Mouse (Mus musculus) retina, postnatal 7 days (tissue): ENCODE measurements around the gene Itga9.

ENCODE experiments used
- DNase-seq: peaks from one replicate; pipeline ENCODE4 v3.0.0-alpha.2; 2012; ENCODE audit warnings: low read depth, low spot score

The Itga9 gene

DNA sequence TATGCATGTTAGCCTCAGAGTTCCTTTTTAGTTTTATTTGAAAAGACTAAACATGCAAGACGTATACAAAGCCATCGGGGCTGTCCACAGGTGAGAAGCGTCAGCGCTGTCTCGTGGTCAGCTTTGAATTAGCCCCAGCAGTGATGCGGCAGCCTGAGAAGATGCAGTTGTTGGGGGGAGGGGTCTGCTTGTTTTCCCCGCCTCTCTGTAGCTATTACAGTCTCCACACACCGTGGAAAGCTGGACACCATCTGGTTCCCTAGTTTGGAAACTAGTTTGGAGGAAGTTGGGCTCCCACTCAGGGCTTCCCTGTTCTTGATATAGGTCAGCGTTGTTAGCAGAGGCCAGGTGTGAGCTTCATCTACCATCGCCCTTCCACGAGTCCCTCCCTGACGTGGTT, 266.5 kb downstream of the Itga9 start:
- no peak for DNase-seq

DNA sequence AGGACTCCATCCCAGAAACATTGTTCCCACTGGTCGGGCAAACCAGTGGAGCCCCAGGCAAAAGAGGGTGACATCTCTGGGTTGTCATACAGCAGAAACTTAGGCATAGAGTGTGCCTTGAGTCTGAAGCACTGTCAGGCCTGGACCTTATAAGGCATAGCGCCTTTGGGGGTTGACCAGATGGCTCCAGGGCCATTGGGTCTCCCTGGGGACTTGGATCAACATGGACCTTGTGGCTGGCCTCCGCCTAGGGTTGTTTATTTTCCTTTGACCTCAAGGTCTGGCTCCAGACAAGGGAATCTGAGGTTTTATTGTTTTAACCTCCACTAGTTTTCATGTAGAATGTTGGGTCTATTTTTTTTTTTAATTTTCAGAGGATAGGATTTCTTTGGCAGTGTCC, 267.1 kb downstream of the Itga9 start:
- DNase-seq: no peak

DNA sequence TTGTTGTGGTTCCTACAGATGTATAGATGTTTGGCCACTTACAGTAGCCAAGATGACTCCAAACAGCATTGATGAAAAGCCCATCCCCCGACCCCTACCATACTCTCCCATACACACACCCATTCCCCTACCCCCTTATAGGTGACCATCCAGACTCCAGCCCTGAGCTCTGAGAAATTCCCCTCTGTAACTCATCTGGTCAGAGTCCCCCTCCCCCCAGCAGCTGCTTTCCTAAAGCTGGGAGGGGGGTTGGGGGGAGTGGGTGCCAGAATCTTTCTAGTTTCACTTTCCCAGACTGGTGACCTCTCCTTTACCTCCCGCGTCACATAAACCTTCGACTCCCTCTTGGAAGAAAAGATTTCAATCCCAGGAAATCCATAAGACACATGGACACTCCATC, 269.2 kb downstream of the Itga9 start:
- no peak for DNase-seq

DNA sequence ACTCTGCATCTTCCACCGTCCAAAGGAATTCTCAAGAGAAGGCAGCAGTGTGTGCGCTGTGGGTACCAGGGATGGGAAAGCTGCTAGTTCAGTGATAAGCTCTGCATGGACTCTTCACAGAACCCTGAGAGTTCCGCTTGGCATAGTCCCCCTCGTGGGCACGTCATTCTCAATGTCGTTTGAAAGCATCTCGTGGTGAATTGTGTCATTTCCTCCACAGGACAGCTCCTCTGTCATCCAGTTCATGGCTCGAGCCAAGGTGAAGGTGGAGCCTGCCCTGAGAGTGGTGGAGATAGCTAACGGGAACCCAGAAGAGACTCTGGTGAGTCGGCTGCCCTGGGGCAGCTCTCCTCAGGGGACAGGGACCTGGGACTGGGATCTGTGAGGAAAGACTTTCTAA, 270.4 kb downstream of the Itga9 start:
- no peak for DNase-seq

DNA sequence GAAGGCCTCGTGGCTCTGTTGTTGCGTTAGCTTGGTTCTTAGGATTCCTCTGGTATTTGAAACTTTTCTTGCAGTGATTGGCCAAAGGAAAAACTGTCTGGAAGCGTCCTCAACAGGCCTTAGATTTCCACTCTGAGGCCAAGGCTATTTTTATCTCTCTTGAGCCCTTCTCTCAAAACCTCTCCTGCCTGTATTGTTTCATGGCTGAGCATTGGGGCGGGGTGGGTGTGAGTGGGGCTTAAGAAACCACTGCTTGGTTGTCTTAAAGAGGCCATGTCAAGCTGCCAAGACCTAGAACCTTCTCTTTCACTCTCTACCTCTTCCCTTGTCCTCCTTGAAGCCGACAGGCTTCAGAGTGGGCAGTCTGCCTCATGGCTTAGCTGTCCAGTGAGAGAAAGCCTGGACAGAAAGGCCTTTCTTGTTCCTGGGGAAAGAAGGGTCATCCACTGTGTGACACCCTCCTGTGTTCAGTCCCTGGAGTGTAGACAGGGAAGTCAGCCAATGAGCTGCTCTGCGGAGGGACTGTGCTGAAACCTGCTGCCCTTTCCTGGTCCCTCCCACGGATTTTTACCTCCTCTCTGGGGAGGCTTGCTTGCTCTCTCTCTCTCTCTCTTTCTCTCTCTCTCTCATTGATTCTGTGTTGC, 271.0 kb downstream of the Itga9 start:
- DNase-seq: no peak

DNA sequence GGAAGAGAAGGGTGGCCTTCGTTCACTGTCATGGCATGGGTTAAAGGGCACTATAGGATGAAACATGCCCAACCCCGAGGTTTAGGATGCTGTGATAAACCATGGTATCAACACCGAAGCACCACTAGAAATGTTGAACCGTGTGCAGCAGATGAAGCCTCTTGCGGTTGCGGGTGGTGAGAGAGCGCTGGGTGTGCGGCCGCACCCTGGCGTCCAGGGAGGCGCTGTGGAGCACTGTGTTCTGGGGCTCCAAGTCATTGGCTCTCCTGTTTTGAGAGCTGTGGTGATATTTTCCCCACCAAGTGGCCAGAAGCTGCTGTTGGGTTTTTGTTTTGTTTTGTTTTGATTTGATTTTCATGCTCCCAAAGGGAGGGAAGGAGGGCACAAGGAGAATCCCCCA, 272.1 kb downstream of the Itga9 start:
- no peak for DNase-seq

DNA sequence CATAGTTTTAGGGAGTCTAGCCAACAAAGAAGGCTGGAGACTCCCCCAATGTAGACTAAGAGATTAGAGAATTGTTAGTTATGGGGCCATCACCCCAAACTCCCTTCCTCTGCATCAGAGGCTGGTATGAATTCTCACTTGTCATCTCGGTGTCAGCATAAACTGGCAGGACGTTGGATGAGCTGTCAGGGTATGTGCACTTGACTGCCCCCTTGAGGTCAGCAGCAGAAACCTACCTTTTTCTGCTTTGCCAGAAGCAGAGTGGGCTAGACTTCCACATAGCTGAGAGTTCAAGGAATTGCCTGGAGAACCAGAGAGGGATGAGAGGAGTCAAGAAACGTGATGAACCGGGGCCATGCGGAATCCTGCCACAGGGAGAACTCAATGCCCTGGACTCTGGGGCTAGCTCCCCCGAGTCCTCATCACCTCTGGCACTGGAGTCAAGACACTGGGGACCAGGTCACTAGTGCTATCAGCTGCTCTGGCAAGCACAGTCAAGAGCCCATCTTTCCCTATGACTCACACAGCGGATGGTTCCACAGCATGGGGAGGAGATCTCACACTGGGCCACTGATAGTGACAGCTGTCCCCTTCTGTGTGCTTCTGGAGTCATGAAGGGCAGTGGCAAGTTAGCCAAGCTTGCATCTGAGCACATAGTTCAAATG, 274.9 kb downstream of the Itga9 start:
- DNase-seq: no peak

DNA sequence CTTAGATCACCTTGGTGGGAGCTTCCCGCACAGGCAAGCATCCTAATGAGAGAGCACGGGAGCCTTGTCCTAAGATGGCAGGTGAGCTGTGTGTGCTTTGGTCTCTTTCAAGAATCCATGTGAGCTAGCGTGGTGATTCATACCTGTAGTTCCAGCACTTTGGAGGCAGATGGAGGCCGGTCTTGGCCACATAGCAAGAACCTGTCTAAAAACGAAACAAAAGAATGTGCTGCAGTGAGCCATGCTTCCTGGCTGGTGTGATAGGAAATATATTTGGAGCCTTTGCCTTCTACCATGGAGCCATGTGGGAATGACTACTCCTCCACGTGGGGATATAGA, 275.4 kb downstream of the Itga9 start:
- no peak for DNase-seq

DNA sequence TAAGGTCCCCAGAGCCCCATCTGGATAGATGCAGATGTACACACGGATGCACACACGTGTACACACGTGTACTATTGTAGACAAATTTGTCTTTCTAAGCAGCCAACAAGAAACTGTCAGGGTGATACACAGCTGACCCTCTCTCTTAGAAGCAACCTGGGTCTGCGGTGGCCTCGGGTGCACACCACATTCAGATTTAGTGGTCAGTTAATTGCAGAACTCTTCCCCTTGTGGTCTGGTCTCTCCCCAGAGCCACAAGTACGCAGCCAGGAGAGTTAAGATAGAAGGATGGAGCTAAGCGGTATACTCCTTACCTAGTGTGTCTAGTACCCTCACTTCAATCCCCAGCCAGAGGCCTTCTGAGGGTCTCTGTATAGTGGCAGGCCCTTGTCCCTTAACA, 276.7 kb downstream of the Itga9 start:
- DNase-seq: no peak

DNA sequence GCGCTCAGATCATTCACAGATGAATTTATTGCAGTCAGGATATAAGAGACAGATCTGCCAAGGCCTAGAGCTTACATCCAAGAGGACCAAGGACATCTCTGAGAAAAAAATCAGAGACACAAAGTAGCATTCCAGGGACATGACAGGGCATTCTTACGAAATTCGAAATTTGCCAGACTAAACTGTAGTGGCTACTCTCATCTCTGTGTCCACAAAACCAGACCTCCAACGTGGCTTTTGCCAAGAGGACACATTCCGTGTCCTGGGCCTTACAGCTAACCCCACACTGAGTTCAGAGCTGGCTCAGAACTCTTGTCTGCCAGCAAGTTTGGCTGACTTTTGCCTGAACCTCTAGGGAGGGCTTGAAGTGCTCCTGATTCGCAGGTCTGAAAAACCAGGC, 279.3 kb downstream of the Itga9 start:
- DNase-seq: no peak

DNA sequence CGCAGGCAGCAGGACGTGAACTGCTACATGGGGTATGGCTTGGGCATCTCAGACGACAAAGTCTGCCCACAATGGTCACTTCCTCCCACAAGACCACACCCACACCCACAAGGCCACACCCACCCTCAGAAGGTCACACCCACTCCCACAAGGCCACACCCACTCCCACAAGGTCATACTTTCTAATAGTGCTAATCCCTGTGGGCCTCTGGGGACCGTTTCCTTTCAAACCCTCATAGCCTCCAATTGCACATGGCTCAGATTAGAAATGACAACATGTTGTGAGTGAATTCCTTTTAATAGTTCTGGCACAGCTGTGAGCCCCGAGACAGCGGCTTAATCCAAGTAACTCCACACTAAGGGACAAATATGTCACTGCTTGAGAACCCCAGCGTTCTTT, 280.7 kb downstream of the Itga9 start:
- no peak for DNase-seq

DNA sequence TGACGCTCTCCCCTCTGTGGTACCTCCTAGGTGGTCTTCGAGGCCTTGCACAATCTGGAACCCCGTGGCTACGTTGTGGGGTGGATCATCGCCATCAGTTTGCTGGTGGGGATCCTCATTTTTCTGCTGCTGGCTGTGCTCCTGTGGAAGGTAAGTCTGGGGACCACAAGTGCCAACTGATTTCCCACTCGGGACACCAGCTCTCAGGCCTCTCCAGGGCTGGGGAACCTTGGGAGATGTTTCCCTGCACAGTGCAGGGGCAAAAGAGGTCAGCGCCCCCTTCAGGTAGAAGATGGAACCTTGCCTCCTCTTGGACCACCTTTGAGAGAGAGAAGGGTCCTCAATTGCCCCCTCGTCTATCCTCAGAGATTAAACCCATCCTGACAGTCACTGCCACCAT, 281.2 kb downstream of the Itga9 start:
- no peak for DNase-seq

DNA sequence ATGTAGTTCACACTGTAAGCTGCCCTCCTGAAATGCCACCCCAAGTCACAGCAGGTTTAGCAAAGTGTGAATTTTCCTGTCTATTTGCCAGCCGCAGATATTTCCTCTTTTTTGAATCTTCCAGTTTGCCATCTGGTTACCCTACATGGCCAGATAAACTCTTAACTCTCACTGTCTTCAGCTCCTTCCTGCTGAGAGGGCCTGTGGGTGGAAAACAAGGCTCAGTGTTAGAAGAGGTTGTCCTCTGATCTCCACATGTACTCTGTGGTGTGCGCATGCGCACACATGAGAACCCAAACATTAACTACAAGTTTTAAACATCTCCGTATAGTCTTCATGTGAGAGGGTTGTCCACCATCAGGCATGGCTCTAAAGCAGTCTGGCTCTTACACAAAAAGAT, 283.7 kb downstream of the Itga9 start:
- DNase-seq: no peak

DNA sequence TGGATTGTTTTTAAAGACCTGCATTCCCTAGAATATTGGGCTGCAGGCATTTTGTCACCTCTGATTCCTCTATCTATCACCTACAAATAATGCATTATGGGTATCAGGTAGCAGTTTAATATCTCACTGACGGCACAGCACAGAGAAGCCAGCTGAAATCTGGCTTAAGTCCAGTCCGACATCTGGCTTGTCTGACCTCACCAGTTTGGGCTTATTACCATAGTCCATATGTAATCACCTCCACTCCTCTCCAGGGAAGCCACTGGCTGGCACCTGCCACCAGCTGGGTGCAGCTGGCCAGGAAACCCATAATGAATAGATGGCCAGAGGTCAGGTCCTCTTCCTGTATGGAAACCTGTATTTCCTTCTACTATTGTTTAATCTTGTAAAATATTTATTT, 284.2 kb downstream of the Itga9 start:
- no peak for DNase-seq

DNA sequence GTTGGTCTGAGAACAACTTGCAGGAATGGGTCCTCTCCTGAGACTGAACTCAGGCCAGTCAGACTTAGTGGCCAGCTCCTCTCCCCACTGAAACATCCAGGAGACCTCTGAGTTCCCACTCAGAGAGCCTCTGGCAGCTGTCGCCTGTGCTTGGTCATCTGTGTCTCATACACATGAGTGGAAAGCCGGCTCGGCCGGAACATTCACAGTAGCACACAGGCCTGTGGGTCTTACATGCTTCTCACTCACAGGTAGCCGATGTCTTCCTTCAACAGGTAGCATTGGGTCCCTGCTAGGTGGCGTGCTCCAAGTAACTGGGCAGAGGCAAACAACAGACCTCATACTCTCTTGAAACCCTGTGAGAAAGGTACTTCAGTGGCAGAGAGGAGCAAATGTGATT, 284.6 kb downstream of the Itga9 start:
- no peak for DNase-seq

DNA sequence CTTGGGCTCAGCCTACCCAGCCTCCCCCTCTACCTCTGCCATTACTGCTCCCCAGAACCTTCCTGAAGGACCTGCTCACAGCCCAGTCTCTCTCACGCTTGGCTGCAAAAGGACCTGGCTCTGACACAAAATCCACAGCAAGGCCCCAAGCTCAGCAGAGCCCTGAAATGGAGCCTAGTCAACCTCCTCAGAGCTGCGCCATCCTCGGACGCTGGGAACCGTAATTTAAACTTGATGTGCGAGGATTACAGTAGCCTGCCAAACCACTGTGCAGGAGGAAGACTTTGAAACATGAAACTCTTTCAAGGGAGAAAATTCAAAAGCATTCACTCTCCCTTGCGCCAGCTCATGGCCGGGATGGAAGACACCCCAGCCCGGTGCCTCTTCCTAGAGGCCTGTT, 285.1 kb downstream of the Itga9 start:
- no peak for DNase-seq

DNA sequence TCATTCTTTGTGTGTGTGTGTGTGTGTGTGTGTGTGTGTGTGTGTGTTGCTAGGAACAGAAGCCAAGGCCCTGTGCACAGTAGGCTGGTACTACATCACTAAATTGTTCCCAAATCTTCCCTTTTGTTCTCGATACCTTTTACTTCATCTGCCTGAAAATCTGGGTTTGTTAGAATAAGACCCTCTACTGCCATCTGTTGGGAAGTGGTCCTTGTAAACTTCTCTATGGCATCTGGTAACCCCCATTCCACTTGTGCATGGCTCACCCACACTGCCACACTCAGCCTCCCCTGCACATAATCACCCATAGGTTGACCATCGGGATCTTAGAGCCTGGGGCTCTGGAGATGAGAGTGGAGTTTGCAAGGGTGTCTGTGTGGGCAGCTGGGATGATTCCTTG, 288.6 kb downstream of the Itga9 start:
- no peak for DNase-seq

DNA sequence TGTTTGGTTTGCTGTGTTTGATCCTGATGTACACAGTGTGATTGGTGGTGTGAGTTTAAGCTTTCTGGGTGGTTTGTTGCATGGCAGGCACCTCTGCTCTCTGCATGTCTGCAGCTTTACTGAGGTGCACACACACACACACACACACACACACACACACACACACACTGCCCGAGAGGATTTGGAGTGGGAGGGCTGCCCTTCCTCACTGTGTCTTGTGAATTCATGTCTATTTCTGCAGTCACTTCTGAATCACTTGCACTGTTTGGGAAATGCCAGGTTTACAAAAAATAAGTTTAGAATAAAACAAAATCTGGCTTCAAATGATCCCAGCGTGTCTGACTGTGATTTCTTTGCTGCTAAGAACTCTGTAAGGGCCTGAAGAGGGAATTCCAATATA, 294.2 kb downstream of the Itga9 start:
- DNase-seq: no peak

DNA sequence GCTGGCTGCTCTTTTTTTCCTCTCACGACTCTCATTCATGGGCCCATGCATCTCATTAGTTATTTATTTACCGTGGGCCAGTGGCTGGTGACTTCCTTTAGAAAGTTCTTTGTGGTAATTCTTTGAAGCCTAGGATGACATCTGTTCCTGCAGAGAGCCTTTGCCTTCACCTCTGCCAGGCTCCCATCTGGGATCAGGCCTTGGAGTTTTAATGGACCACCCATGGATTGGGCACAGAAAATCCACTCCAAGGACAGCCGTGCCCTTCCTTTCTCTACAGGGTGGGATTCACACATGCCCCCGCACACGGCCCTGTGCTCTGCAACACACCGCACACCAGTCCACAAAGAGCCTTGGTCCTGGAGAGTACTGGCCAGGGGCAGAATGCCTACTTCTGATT, 295.4 kb downstream of the Itga9 start:
- DNase-seq: no peak

DNA sequence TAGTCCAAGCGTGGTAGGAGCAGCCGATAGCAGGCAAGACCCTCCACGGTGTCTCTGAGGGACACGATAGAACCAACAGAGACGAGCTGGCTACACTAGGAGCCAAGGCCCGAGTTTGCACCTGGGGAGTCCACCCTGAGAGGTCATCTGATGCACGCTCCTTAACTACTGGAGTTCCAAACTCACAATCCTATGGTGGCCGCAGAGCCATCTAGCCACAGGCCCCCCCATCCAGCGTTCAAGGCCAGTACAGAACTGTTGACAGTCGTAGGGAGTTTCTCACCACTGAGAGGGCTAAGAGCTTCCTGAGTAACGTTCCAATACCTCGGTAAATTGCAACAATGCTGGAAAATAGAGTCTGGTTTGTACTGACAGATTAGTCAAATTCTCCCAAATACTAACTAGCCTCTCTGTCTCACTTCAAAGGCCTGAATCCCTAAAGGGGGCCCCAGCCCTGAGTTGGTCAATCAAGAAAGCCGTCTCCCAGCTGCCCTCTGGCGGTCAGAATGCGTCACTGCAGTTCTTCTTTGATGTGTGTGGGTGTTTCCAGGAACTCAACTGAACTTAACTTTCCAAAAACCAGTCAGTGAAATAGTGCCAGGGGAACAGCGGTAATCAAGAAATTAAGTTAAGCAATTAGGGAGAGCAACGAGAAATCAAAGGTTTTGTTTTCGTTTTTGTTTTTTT, 301.6 kb downstream of the Itga9 start:
- DNase-seq: peak; percentile 67

DNA sequence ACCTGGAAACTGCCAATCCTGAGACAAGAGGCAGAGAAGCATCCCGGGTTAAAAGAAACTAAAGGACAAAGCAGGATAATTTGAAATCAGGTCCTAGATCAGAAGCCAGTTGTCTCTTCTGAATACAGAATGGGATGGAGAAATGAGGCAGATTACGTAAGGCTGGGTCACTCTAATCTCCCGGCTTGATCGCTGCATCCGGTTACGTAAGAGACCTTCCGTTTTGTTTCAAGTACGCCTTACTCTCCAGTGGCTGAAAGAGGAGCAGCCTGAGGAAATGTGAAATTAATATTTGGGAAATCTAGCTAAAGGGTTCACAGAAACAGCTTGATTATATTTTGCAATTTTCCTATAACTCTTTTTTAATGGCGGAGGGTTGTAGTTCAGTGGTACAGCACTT, 306.6 kb downstream of the Itga9 start:
- no peak for DNase-seq

DNA sequence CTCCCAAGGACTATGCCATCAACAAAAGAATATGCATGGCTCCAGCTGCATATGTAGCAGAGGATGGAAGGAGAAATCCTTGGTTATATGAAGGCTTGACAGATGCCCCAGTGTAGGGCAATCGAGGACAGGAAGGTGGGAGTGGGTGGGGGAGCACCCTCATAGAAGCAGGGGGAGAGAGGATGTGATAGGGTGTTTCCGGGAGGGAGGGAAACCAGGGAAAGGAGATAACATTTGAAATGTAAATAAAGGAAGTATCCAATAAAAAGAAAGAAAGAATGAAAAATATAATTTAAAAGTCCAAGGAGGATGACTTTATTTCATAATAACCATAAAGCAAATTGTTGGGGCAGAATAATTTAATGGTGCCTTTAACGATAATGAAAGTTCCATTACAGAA, 307.1 kb downstream of the Itga9 start:
- DNase-seq: no peak

DNA sequence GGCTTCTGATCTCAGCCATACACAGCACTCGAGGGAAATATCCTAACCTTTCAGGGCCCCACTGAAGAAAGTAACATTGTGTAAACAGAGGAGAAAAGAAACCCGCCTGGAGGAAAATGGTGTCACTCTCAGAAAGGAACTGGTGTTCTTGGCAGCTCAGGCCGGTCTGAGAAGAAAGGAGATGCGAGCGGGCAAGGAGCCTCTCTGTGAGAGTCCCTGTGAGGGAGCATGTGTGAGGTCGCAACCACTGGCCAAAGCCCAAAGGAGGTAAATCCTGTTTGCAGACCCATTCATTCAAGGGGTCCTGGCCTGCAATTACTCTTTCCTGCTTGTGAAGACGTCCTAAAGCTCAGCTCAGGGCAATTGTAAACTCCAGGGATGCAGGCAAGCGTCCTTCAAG, 308.1 kb downstream of the Itga9 start:
- no peak for DNase-seq
